Mouse (Mus musculus) limb, embryonic 11.5 days (tissue): ENCODE data around the gene Rapgef1. TPM values are rescaled to one million over a fixed set of nuclear protein-coding genes. Genes with fewer than 3 reads are reported as not detected.

Experiments used
- ATAC-seq: fragments of 200-750 bp; cut with Nextera tagmentation; 2 replicates; pipeline ENCODE4 v1.8.0; 2017; ENCODE audit warnings: low read depth; ENCODE audit not compliant: insufficient number of reproducible peaks, low FRiP score, low TSS enrichment
- DNase-seq: peaks from one replicate; pipeline ENCODE4 v3.0.0-alpha.2; 2015; ENCODE audit warnings: low spot score
- H3K27ac ChIP-seq: fragments of 300-500 bp; sonication (generic); replicated peaks from 2 replicates; pipeline ENCODE4 v1.5.1; 2014; ENCODE audit warnings: low read depth, mild to moderate bottlenecking, low read length
- H3K27me3 ChIP-seq: fragments of 300-500 bp; sonication (generic); 2 replicates; pipeline ENCODE4 v1.6.1; 2014; ENCODE audit warnings: mild to moderate bottlenecking, low read length, mixed read lengths; ENCODE audit not compliant: control insufficient read depth, insufficient read depth
- H3K36me3 ChIP-seq: fragments of 300-500 bp; sonication (generic); 2 replicates; pipeline ENCODE4 v1.6.1; 2014; ENCODE audit warnings: mild to moderate bottlenecking, low read length, moderate library complexity, mixed read lengths; ENCODE audit not compliant: control insufficient read depth, insufficient read depth
- H3K4me1 ChIP-seq: fragments of 300-500 bp; sonication (generic); 2 replicates; pipeline ENCODE4 v1.6.1; 2014; ENCODE audit warnings: low read length, mixed read lengths; ENCODE audit not compliant: control insufficient read depth, insufficient read depth
- H3K4me2 ChIP-seq: fragments of 300-500 bp; sonication (generic); 2 replicates; pipeline ENCODE4 v1.6.1; 2014; ENCODE audit warnings: low read depth, mild to moderate bottlenecking, moderate library complexity; ENCODE audit not compliant: severe bottlenecking
- H3K4me3 ChIP-seq: fragments of 300-500 bp; sonication (generic); 2 replicates; pipeline ENCODE4 v1.5.1; 2014; ENCODE audit warnings: low read depth, low read length
- H3K9ac ChIP-seq: fragments of 300-500 bp; sonication (generic); 2 replicates; pipeline ENCODE4 v1.6.1; 2014; ENCODE audit warnings: mild to moderate bottlenecking, low read length
- H3K9me3 ChIP-seq: fragments of 300-500 bp; sonication (generic); 2 replicates; pipeline ENCODE4 v1.6.1; 2016; ENCODE audit warnings: low read length; ENCODE audit not compliant: control insufficient read depth
- WGBS: fragments of 180-500 bp; shearing (Covaris S2); extraction: QIAGEN DNeasy Blood & Tissue Kit; methylation state at CpG from one replicate; pipeline ENCODE4 v1.1.7; 2014; 5-methylcytosine and 5-hydroxymethylcytosine counted together
- polyA plus RNA-seq: library from polyadenylated mRNA; unstranded; fragments of >200 nt; fragmentation: Nextera tagmentation; extraction: Ambion mirVana; gene quantifications from 2 replicates; pipeline ENCODE4 v1.2.1, GENCODE M21; 2014

The Rapgef1 gene
- polyA plus RNA-seq, 1 experiment from 2014 or later = 17.1 TPM

DNA sequence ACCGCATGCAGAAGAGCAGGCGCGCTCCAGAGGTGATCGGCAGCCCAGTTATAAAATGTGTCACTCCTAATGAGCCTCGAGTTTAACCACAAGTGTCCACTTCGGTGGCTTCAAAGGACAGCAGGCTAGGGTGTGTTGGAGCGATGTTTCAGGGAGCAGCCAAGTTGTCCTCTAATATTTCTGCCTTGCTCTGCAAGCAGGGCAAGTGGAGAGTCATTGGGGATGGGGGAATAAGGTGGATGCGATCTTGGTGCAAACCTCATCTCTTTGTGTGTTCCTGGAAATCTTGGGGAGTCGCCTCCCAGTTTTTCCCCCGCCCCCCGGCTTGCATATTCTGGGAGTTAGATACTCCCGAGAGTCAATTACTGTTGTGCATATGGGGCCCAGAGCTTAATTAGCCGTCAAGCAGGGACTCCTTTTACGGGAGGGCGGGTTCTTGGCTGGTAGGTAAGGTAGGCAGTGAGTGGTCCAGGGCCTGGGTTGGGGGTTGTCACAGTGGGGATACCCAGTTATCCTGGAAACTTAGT lies 844 bp downstream of the Rapgef1 start:
- H3K9me3 ChIP-seq = no peaks in the 10 kb centered on the region
- ATAC-seq = no peak

GRCm38 (mm10) chr2:29621163-29621562 lies 1.6 kb downstream of the Rapgef1 start:
- Histone ChIP-seq H3K4me1 (peaks cover 3% of the 10 kb centered on the region; the same call in 1 of the 2 replicates), H3K4me3 (peak overlapping the region; percentile 72; the same call in 1 of the 2 replicates), H3K4me2 (peak overlapping the region; percentile 74), H3K9me3 (no peaks in the 10 kb centered on the region), H3K36me3 (no peaks in the 10 kb centered on the region), H3K27ac (no peak overlapping the region), H3K9ac (no peak overlapping the region), H3K27me3 (no peaks in the 10 kb centered on the region)
- DNase-seq = no peak
- no peak for ATAC-seq
- 81% methylated on average over 10 of the region's 10 CpGs for WGBS

More for the DNA sequence above, 844 bp downstream of the Rapgef1 start:
- no peaks in the 10 kb centered on the region for H3K27me3 ChIP-seq
- peaks cover 3% of the 10 kb centered on the region; the same call in 1 of the 2 replicates for H3K4me1 ChIP-seq
- WGBS = 1% methylated on average over 15 of the region's 15 CpGs
- no peak overlapping the region; the same call in 1 of the 2 replicates for H3K27ac ChIP-seq
- H3K4me3 ChIP-seq = peak overlapping the region; percentile 72
- DNase-seq = no peak
- peak overlapping the region; percentile 74 for H3K4me2 ChIP-seq
- no peaks in the 10 kb centered on the region for H3K36me3 ChIP-seq
- peak overlapping the region; percentile 96 for H3K9ac ChIP-seq

DNA sequence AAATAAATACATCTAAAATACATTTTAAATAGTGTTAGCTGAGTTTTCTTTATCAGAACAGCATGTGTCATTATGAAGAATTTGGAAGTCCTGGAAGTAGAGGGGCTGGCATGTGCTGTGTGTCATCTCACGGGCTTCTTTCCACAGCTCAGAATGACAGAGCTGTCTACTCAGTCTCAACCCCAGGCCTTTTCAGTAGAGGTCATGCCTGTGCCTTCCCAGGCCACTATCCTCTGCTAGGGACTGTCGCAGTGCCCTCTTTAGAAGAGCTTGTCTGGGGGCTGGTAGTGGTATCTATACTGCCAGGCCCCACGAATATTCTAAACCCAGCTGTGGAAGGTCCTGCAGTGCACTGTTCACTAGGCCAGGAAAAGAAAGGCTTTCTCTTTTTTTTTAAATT lies 2.1 kb downstream of the Rapgef1 start:
- H3K27ac ChIP-seq = no peak overlapping the region
- no peaks in the 10 kb centered on the region for H3K36me3 ChIP-seq
- H3K4me2 ChIP-seq = no peak overlapping the region
- H3K9me3 ChIP-seq = no peaks in the 10 kb centered on the region
- no peak for ATAC-seq
- H3K9ac ChIP-seq = no peak overlapping the region
- 88% methylated on average over 3 of the region's 3 CpGs for WGBS
- H3K4me3 ChIP-seq = no peak overlapping the region
- H3K4me1 ChIP-seq = peaks cover 3% of the 10 kb centered on the region; the same call in 1 of the 2 replicates
- DNase-seq = no peak
- no peaks in the 10 kb centered on the region for H3K27me3 ChIP-seq

- Histone ChIP-seq H3K9me3 (no peaks in the 10 kb centered on the region), H3K27me3 (no peaks in the 10 kb centered on the region), H3K9ac (no peak overlapping the region), H3K36me3 (no peaks in the 10 kb centered on the region), H3K27ac (no peak overlapping the region), H3K4me3 (no peak overlapping the region), H3K4me2 (no peak overlapping the region), H3K4me1 (peaks cover 3% of the 10 kb centered on the region; the same call in 1 of the 2 replicates)
- 85% methylated on average over 10 of the region's 10 CpGs for WGBS
- DNase-seq = no peak
- ATAC-seq = no peak
Observed at GRCm38 (mm10) chr2:29622126-29623005, 2.8 kb downstream of the Rapgef1 start.

DNA sequence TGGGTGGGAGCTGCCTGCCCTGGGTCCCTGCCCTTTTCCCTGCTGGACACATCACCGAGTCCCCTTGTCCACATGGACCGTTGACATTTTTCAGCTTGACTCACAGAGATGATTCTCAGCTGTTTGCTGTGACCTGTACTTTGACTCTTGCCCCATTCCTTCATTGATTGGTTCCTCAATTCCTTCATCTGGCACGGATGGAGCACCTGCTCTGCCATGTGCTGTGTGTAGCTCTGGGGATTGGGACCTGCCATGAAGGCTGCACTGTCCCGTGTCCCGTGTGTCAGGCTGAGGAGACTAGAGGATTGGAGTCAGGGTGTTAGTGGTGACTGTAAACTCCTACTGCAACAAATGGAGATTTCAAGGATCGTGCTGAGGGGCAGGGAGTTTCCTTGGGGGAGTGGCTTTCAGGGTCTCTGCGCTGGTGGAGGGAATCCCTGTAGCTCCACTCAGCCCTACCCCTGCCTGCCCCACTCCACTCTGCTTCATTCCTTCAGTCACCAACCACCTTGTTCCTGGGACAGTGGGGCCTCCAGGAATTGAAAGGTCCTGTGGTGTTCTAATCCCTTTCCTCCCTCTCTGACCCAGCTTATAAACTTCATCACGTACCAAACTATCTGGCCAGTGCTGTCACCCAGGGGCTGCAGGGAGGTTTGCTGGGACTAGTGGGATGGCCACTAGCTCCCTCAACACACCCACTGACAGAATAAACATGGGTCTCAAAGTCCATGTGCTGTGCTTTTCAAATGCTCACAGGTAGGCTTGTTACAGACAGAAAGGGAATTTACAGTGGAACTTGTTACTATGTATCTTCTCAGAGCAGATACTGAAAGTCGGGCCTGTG lies 3.9 kb downstream of the Rapgef1 start:
- H3K4me2 ChIP-seq = no peak overlapping the region
- H3K27ac ChIP-seq = no peak overlapping the region
- ATAC-seq (no peak), DNase-seq (no peak)
- H3K9me3 ChIP-seq = no peaks in the 10 kb centered on the region
- no peaks in the 10 kb centered on the region for H3K36me3 ChIP-seq
- 79% methylated on average over 9 of the region's 9 CpGs for WGBS
- peaks cover 3% of the 10 kb centered on the region; the same call in 1 of the 2 replicates for H3K4me1 ChIP-seq
- H3K4me3 ChIP-seq = no peak overlapping the region
- H3K27me3 ChIP-seq = no peaks in the 10 kb centered on the region
- H3K9ac ChIP-seq = no peak overlapping the region

DNA sequence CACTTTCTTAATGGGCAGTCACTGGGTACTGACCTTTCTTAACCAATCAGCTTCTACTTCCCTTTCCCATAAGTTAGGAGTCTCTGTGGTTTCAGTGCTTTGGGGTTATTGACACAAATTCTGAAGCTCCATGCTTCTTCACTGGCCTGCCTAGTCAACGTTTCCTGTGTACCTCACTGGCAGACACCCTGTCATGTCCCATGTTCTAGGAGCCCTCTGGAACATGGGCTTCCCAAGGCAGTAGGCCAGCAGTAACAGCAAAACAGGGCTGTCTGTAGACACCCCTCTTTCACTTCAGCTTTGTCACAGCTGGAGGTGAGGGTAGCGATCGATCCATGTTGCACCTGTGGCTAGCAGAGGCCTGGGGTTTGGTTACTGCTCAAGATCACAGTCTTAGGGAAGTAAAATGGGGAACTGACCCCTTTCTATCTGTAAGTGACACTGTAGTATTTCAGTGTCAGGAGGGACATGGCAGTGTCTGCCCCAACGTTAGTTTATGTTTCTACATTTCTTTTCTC lies 4.6 kb downstream of the Rapgef1 start:
- Histone ChIP-seq H3K9me3 (no peaks in the 10 kb centered on the region), H3K36me3 (no peaks in the 10 kb centered on the region), H3K9ac (no peak overlapping the region), H3K4me1 (peaks cover 3% of the 10 kb centered on the region; the same call in 1 of the 2 replicates), H3K27me3 (no peaks in the 10 kb centered on the region), H3K27ac (no peak overlapping the region), H3K4me2 (no peak overlapping the region), H3K4me3 (no peak overlapping the region)
- DNase-seq (no peak), ATAC-seq (no peak)
- WGBS = 82% methylated on average over 4 of the region's 4 CpGs

DNA sequence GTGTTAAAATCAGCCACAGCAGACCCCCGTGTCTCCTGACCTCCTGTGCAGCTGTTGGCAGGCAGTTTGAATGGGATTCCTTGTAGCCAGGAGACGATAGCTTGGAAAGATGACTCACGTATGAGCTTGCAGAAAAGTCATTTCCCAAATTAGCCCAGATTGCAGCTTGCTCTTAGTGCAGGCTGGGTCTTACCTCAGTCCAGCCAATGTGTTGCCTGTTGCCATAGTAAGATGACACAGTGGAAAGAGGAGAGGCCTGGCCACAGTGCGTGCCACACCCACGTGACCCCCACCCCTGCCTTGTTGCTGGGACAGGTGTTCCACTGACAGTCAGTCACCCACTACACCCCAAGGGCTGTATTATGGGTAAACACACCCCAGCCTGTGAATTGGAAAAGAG lies 5.2 kb downstream of the Rapgef1 start:
- Histone ChIP-seq H3K9me3 (no peaks in the 10 kb centered on the region), H3K4me2 (no peak overlapping the region), H3K4me3 (no peak overlapping the region), H3K4me1 (peaks cover 3% of the 10 kb centered on the region; the same call in 1 of the 2 replicates), H3K36me3 (no peaks in the 10 kb centered on the region), H3K9ac (no peak overlapping the region), H3K27me3 (no peaks in the 10 kb centered on the region), H3K27ac (no peak overlapping the region)
- DNase-seq = no peak
- 89% methylated on average over 5 of the region's 5 CpGs for WGBS
- ATAC-seq = no peak
